Mouse (Mus musculus) embryonic facial prominence, embryonic 12.5 days (tissue): ENCODE measurements at regions not wholly inside any gene's neighbourhood (a gene's known extent, or its start where the extent isn't known, plus 50 kb on each side); places are given as distances from the start of the nearest gene placed in this dataset.
A peak's percentile ranks its signal among the peaks of the same experiment; 100 is the strongest.

ENCODE experiments used
- ATAC-seq: fragments of 200-750 bp; cut with Nextera tagmentation; 2 replicates; pipeline ENCODE4 v1.8.0; 2017; ENCODE audit not compliant: insufficient number of reproducible peaks, insufficient read depth, low FRiP score, low TSS enrichment
- H3K27ac ChIP-seq: fragments of 300-500 bp; sonication (generic); 2 replicates; pipeline ENCODE4 v1.5.1; 2016; ENCODE audit warnings: mild to moderate bottlenecking
- H3K27me3 ChIP-seq: fragments of 300-500 bp; sonication (generic); 2 replicates; pipeline ENCODE4 v1.6.1; 2016; ENCODE audit warnings: mild to moderate bottlenecking, moderate library complexity
- H3K36me3 ChIP-seq: fragments of 300-500 bp; sonication (generic); 2 replicates; pipeline ENCODE4 v1.6.1; 2016; ENCODE audit warnings: mild to moderate bottlenecking
- H3K4me1 ChIP-seq: fragments of 300-500 bp; sonication (generic); 2 replicates; pipeline ENCODE4 v1.6.1; 2016
- H3K4me2 ChIP-seq: fragments of 300-500 bp; sonication (generic); replicated peaks from 2 replicates; pipeline ENCODE4 v1.6.1; 2016; ENCODE audit warnings: mild to moderate bottlenecking, moderate library complexity
- H3K4me3 ChIP-seq: fragments of 300-500 bp; sonication (generic); 2 replicates; pipeline ENCODE4 v1.5.1; 2016; ENCODE audit warnings: mild to moderate bottlenecking
- H3K9ac ChIP-seq: fragments of 300-500 bp; sonication (generic); 2 replicates; pipeline ENCODE4 v1.6.1; 2016; ENCODE audit warnings: mild to moderate bottlenecking, moderate library complexity
- H3K9me3 ChIP-seq: fragments of 300-500 bp; sonication (generic); 2 replicates; pipeline ENCODE4 v1.6.1; 2016; ENCODE audit warnings: mild to moderate bottlenecking, moderate library complexity
- WGBS: fragments of 180-500 bp; shearing (Covaris S2); methylation state at CpG from one replicate; pipeline ENCODE4 v1.1.7; 2016; 5-methylcytosine and 5-hydroxymethylcytosine counted together

- ATAC-seq: no peak
- Histone ChIP-seq H3K4me2 (no peak overlapping the region), H3K27ac (no peak overlapping the region), H3K27me3 (0 out of 2 replicates have a peak, but pooled peaks cover 3% of the 10 kb centered on the region), H3K9me3 (no peaks in the 10 kb centered on the region), H3K9ac (no peak overlapping the region), H3K36me3 (no peaks in the 10 kb centered on the region), H3K4me3 (no peak overlapping the region), H3K4me1 (no peaks in the 10 kb centered on the region)
- 73% methylated on average over 11 of the region's 11 CpGs for WGBS
Measured at GRCm38 (mm10) chr3:35104884-35105283, 454.7 kb downstream of the Sox2 start.

GRCm38 (mm10) chr3:35106097-35106496 is 455.9 kb downstream of the Sox2 start:
- H3K9me3 ChIP-seq: no peaks in the 10 kb centered on the region
- H3K4me3 ChIP-seq: no peak overlapping the region
- 0 out of 2 replicates have a peak, but pooled peaks cover 3% of the 10 kb centered on the region for H3K27me3 ChIP-seq
- WGBS: 89% methylated on average over 7 of the region's 7 CpGs
- no peak overlapping the region for H3K9ac ChIP-seq
- no peaks in the 10 kb centered on the region for H3K36me3 ChIP-seq
- no peak for ATAC-seq
- H3K4me1 ChIP-seq: no peaks in the 10 kb centered on the region
- no peak overlapping the region for H3K4me2 ChIP-seq
- H3K27ac ChIP-seq: no peak overlapping the region

GRCm38 (mm10) chr3:35133477-35133876 is 483.3 kb downstream of the Sox2 start:
- H3K27me3 ChIP-seq: no peaks in the 10 kb centered on the region
- H3K9ac ChIP-seq: no peak overlapping the region
- no peaks in the 10 kb centered on the region for H3K4me1 ChIP-seq
- 81% methylated on average over 3 of the region's 3 CpGs for WGBS
- no peak overlapping the region for H3K27ac ChIP-seq
- H3K9me3 ChIP-seq: no peaks in the 10 kb centered on the region
- no peak overlapping the region for H3K4me3 ChIP-seq
- ATAC-seq: no peak
- H3K4me2 ChIP-seq: no peak overlapping the region
- no peaks in the 10 kb centered on the region for H3K36me3 ChIP-seq

- H3K36me3 ChIP-seq: no peaks in the 10 kb centered on the region
- ATAC-seq: no peak
- H3K27ac ChIP-seq: no peak overlapping the region
- no peak overlapping the region for H3K9ac ChIP-seq
- no peaks in the 10 kb centered on the region for H3K9me3 ChIP-seq
- WGBS: 76% methylated on average over 11 of the region's 11 CpGs
- H3K4me3 ChIP-seq: no peak overlapping the region
- no peak overlapping the region for H3K4me2 ChIP-seq
- H3K27me3 ChIP-seq: no peaks in the 10 kb centered on the region
- H3K4me1 ChIP-seq: no peaks in the 10 kb centered on the region
Measured at GRCm38 (mm10) chr3:35141500-35142220, 491.5 kb downstream of the Sox2 start.

GRCm38 (mm10) chr3:35142683-35143082 is 492.5 kb downstream of the Sox2 start:
- Histone ChIP-seq H3K36me3 (no peaks in the 10 kb centered on the region), H3K4me3 (no peak overlapping the region), H3K4me2 (no peak overlapping the region), H3K27ac (no peak overlapping the region), H3K9ac (no peak overlapping the region), H3K27me3 (no peaks in the 10 kb centered on the region), H3K4me1 (no peaks in the 10 kb centered on the region), H3K9me3 (no peaks in the 10 kb centered on the region)
- whole genome bisulfite sequencing: 39% methylated on average over 2 of the region's 2 CpGs
- no peak for ATAC-seq

DNA sequence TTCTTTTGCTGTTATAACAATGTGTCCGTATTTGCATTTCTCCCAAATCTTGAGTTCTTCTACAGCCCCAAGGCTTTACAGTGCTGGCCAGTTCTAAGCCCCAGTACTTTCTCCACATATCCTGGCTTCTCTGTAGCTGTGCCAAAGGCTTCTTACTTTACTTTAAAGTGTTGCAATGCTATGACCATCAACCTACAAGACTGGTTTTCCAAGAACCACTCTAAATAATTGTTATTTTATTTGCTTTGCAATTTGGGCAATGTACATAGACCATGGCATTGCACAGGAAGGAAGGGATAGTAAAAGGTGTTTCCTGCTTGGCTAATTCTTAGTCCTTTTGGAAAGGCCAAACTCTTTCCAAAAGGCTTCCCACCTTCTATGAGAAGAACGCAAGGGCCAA is 495.4 kb downstream of the Sox2 start:
- Histone ChIP-seq H3K27ac (no peak overlapping the region), H3K36me3 (no peaks in the 10 kb centered on the region), H3K9me3 (no peaks in the 10 kb centered on the region), H3K4me2 (no peak overlapping the region), H3K27me3 (no peaks in the 10 kb centered on the region), H3K9ac (no peak overlapping the region), H3K4me1 (no peaks in the 10 kb centered on the region), H3K4me3 (no peak overlapping the region)
- 90% methylated on average over 2 of the region's 2 CpGs for WGBS
- no peak for ATAC-seq

- no peak overlapping the region for H3K4me2 ChIP-seq
- H3K9ac ChIP-seq: no peak overlapping the region
- H3K27ac ChIP-seq: no peak overlapping the region
- ATAC-seq: no peak
- no peaks in the 10 kb centered on the region for H3K36me3 ChIP-seq
- H3K9me3 ChIP-seq: no peaks in the 10 kb centered on the region
- WGBS: 89% methylated on average over 5 of the region's 5 CpGs
- H3K4me1 ChIP-seq: no peaks in the 10 kb centered on the region
- H3K27me3 ChIP-seq: no peaks in the 10 kb centered on the region
- H3K4me3 ChIP-seq: no peak overlapping the region
Measured at GRCm38 (mm10) chr3:35146681-35147080, 496.5 kb downstream of the Sox2 start.

DNA sequence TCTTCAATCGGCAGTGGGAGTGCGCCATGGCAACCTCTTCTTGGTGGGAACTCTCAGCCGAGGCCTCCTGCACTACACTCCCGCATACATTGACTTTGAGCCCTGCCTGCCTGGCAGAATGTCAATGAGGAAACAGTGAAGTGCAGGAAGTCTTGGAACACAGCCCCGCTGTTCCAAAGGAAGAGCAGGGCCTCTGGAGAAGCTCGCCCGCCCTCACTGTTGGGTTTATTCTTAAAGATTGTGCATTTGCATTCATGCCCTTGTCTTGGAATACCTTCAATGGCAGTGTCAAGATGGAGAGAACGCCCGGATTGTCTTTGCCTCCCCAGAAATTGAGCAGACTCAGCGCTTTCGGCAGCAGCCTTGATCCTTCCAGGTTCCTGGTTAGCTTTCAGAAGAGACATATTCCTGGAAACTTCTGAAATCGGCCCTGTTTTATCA is 499.1 kb downstream of the Sox2 start:
- H3K36me3 ChIP-seq: no peaks in the 10 kb centered on the region
- no peaks in the 10 kb centered on the region for H3K9me3 ChIP-seq
- H3K9ac ChIP-seq: no peak overlapping the region
- 60% methylated on average over 12 of the region's 12 CpGs for WGBS
- no peak overlapping the region for H3K4me3 ChIP-seq
- no peak overlapping the region for H3K27ac ChIP-seq
- H3K4me1 ChIP-seq: no peaks in the 10 kb centered on the region
- ATAC-seq: no peak
- H3K27me3 ChIP-seq: no peaks in the 10 kb centered on the region
- H3K4me2 ChIP-seq: no peak overlapping the region

DNA sequence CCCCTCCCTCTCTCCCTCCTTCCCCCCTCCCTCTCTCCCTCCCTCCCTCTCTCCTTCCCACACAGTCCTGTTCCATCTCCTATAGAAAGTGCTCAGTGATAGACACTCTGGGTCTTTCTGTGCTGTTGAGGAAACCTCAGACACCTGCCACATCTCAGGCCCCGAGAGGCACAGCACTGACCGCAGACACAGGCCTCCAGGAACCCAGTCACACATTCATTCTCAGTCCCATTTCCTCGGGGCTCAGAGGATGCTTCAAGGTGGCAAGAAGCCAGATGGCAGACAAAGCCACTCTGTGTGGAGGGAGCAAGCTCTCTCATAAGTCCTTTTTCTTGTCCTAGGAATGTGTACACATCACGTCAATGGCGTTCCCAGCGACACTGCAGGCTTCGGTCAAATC is 502.0 kb downstream of the Sox2 start:
- H3K4me2 ChIP-seq: no peak overlapping the region
- 77% methylated on average over 7 of the region's 7 CpGs for WGBS
- no peak overlapping the region for H3K9ac ChIP-seq
- ATAC-seq: peak; percentile 52; the same call in 1 of the 2 replicates
- no peak overlapping the region for H3K27ac ChIP-seq
- no peaks in the 10 kb centered on the region for H3K9me3 ChIP-seq
- no peak overlapping the region for H3K4me3 ChIP-seq
- no peaks in the 10 kb centered on the region for H3K36me3 ChIP-seq
- H3K27me3 ChIP-seq: no peaks in the 10 kb centered on the region
- no peaks in the 10 kb centered on the region for H3K4me1 ChIP-seq

DNA sequence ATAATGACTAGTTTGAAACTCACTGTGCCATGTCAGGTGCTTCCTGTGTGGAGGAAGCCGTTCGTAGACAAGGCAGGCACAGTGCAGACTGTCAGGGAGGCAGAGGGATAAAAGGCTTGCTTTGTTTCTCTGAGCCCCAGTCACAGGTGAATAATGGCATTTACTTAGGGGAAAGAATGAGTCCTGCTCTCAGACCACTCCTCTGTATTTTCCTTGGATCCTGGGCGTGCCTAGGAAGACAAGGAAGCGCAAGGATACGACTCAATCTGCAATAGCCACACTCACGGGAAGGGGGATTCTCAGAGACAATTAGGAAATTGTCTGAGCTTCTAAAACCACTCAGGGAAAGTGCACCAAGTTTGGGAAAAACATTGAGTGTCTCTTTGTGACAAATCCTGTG is 504.1 kb downstream of the Sox2 start:
- no peak overlapping the region for H3K27ac ChIP-seq
- no peak overlapping the region for H3K4me3 ChIP-seq
- no peak overlapping the region for H3K4me2 ChIP-seq
- no peaks in the 10 kb centered on the region for H3K27me3 ChIP-seq
- no peaks in the 10 kb centered on the region for H3K4me1 ChIP-seq
- no peak overlapping the region for H3K9ac ChIP-seq
- ATAC-seq: no peak
- no peaks in the 10 kb centered on the region for H3K36me3 ChIP-seq
- 43% methylated on average over 6 of the region's 6 CpGs for WGBS
- H3K9me3 ChIP-seq: no peaks in the 10 kb centered on the region

GRCm38 (mm10) chr3:35168676-35169075 is 518.5 kb downstream of the Sox2 start:
- H3K27me3 ChIP-seq: no peaks in the 10 kb centered on the region
- H3K9ac ChIP-seq: no peak overlapping the region
- no peak for ATAC-seq
- 95% methylated on average over 1 of the region's 1 CpGs for WGBS
- no peaks in the 10 kb centered on the region for H3K4me1 ChIP-seq
- H3K36me3 ChIP-seq: no peaks in the 10 kb centered on the region
- no peak overlapping the region for H3K27ac ChIP-seq
- no peak overlapping the region for H3K4me2 ChIP-seq
- no peaks in the 10 kb centered on the region for H3K9me3 ChIP-seq
- H3K4me3 ChIP-seq: no peak overlapping the region

DNA sequence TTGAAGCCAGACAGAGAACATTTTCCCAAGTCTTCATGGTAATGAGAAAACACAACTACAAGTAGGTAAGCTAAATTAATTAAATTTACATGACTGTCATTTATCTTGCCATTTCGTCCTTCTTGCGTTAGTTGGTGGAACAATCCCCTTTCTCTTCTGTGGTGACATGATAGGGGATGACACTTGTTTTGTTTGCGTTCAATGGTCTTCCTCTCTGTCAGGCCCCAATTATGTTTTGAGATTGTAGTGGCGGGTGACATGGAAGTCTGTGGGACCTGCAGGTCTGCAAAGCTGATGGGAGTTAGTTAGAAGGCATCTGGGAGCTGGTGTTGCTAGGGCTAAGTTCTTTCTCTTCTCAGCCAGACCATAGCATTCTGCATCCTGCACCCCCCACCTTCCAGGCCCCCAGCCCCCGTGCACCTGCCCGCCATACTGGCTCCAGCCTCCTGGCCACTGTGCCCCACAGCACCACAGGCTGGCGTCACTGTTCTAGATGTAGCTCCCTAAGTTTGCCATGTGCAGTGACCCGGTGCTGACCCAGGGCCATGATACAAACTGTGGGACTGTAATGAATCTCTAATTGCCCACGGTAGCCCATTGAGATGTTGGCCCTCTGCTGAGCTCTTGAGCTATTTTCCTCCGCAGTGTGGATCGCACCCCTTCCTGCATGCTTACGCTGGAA is 528.7 kb downstream of the Sox2 start:
- WGBS: 81% methylated on average over 12 of the region's 12 CpGs
- no peak overlapping the region for H3K27ac ChIP-seq

More for the DNA sequence above, 528.7 kb downstream of the Sox2 start:
- Histone ChIP-seq H3K4me1 (no peaks in the 10 kb centered on the region), H3K4me3 (no peak overlapping the region), H3K4me2 (no peak overlapping the region), H3K36me3 (no peaks in the 10 kb centered on the region), H3K27me3 (no peaks in the 10 kb centered on the region), H3K9me3 (no peaks in the 10 kb centered on the region), H3K9ac (no peak overlapping the region)
- peak; percentile 47; the same call in 1 of the 2 replicates for ATAC-seq
